25 mouse cellular contexts compared by ENCODE assay signal in genomic region chr10:36158061-36158691, GRCm38 (mm10).
A peak's percentile ranks its signal among the peaks of the same experiment; 100 is the strongest.
DNase-seq lines count a peak whose midpoint lies in the region; ATAC-seq lines count a peak whose summit lies in the region.
"Had no signal": no experiment of that assay in that cellular context is flagged by ENCODE, and none has a peak within 500 bp of the region (broad histone marks: within the 10 kb centered on the region; RNA-seq: fewer than 3 reads in every experiment).

No protein-coding gene starts in this region.

- H3K4me1 ChIP-seq in forebrain, embryonic 12.5 days = no peaks in the 10 kb centered on the region
- H3K4me1 ChIP-seq in midbrain, embryonic 14.5 days (ENCODE audit: control insufficient read depth, insufficient read depth, low read length) = no peaks in the 10 kb centered on the region
- H3K4me1 ChIP-seq: embryonic facial prominence, embryonic 10.5 days; forebrain, embryonic 10.5 days; hindbrain, embryonic 13.5 days; limb, embryonic 10.5 days; liver, embryonic 15.5 days; megakaryocyte, embryonic 14.5 days; midbrain, embryonic 15.5 days had no signal

- H3K4me3 ChIP-seq in forebrain, embryonic 12.5 days (replicated peaks) = no peak overlapping the region
- no peak overlapping the region for H3K4me3 ChIP-seq in midbrain, embryonic 14.5 days (replicated peaks; ENCODE audit: low read depth, low read length)
- H3K4me3 ChIP-seq: embryonic facial prominence, embryonic 10.5 days; forebrain, embryonic 10.5 days; hindbrain, embryonic 13.5 days; limb, embryonic 10.5 days; liver, embryonic 15.5 days; megakaryocyte, embryonic 14.5 days; midbrain, embryonic 15.5 days; myocyte had no signal

- 50% methylated on average over 2 of the region's 2 CpGs for WGBS in forebrain, embryonic 12.5 days
- 67% methylated on average over 2 of the region's 2 CpGs for WGBS in midbrain, embryonic 14.5 days

- no peaks in the 10 kb centered on the region for H3K27me3 ChIP-seq in forebrain, embryonic 12.5 days
- H3K27me3 ChIP-seq in midbrain, embryonic 14.5 days (ENCODE audit: control insufficient read depth, insufficient read depth, low read length) = no peaks in the 10 kb centered on the region
- H3K27me3 ChIP-seq: hindbrain, embryonic 13.5 days; liver, embryonic 15.5 days; megakaryocyte, embryonic 14.5 days; midbrain, embryonic 15.5 days had no signal

- no peak overlapping the region for H3K27ac ChIP-seq in forebrain, embryonic 12.5 days
- H3K27ac ChIP-seq in midbrain, embryonic 14.5 days (replicated peaks; ENCODE audit: low read depth, low read length) = no peak overlapping the region
- H3K27ac ChIP-seq: embryonic facial prominence, embryonic 10.5 days; forebrain, embryonic 10.5 days; hindbrain, embryonic 13.5 days; limb, embryonic 10.5 days; liver, embryonic 15.5 days; midbrain, embryonic 15.5 days had no signal

- peak; percentile 12 for DNase-seq in lung, postnatal 25 days (ENCODE audit: low spot score)
- no peak for DNase-seq in lung, postnatal 14 days
- DNase-seq in thymus, postnatal 25 days = peak; percentile 26
- DNase-seq in cerebellum, postnatal 4 days (ENCODE audit: low spot score in 2 of 2) = no peak
- DNase-seq in midbrain, embryonic 14.5 days = no peak
- DNase-seq: adrenal gland, postnatal 25 days; cerebellum, adult 8-10 months; forebrain, postnatal 0 days; gastrocnemius, postnatal 36 days; heart, postnatal 36 days; kidney, adult 2 months; kidney, postnatal 10 days; liver; right cerebral cortex, postnatal 14 days had no signal

- no peaks in the 10 kb centered on the region for H3K9me3 ChIP-seq in forebrain, embryonic 12.5 days
- no peaks in the 10 kb centered on the region for H3K9me3 ChIP-seq in midbrain, embryonic 14.5 days (ENCODE audit: control insufficient read depth, low read length)
- H3K9me3 ChIP-seq: embryonic facial prominence, embryonic 10.5 days; forebrain, embryonic 10.5 days; hindbrain, embryonic 13.5 days; limb, embryonic 10.5 days; liver, embryonic 15.5 days; megakaryocyte, embryonic 14.5 days; midbrain, embryonic 15.5 days had no signal

- no peak overlapping the region for H3K9ac ChIP-seq in forebrain, embryonic 12.5 days
- H3K9ac ChIP-seq in midbrain, embryonic 14.5 days (replicated peaks; ENCODE audit: low read length) = no peak overlapping the region
- H3K9ac ChIP-seq: forebrain, postnatal 0 days; hindbrain, embryonic 13.5 days; liver, embryonic 15.5 days; midbrain, embryonic 15.5 days had no signal

- no peak overlapping the region for H3K4me2 ChIP-seq in forebrain, embryonic 12.5 days
- H3K4me2 ChIP-seq in midbrain, embryonic 14.5 days (ENCODE audit: low read length) = no peak overlapping the region
- H3K4me2 ChIP-seq: hindbrain, embryonic 13.5 days; liver, embryonic 15.5 days; midbrain, embryonic 15.5 days had no signal

- peak; percentile 95 for ATAC-seq in CD4-positive, CD25-positive, alpha-beta regulatory T cell, adult 4 months
- peak; percentile 95 for ATAC-seq in inflammation-experienced regulatory T-cells, adult 6 months
- no peak for ATAC-seq in forebrain, embryonic 12.5 days (ENCODE audit: low FRiP score)
- ATAC-seq in midbrain, embryonic 14.5 days (ENCODE audit: low FRiP score, low TSS enrichment) = no peak
- ATAC-seq: forebrain, postnatal 0 days; midbrain, embryonic 15.5 days had no signal

- no peaks in the 10 kb centered on the region for H3K36me3 ChIP-seq in forebrain, embryonic 12.5 days (replicated peaks)
- H3K36me3 ChIP-seq in midbrain, embryonic 14.5 days (ENCODE audit: control insufficient read depth, insufficient read depth, low read length) = no peaks in the 10 kb centered on the region
- H3K36me3 ChIP-seq: embryonic facial prominence, embryonic 10.5 days; forebrain, embryonic 10.5 days; hindbrain, embryonic 13.5 days; limb, embryonic 10.5 days; liver, embryonic 15.5 days; midbrain, embryonic 15.5 days had no signal

Comparison
In these comparisons a context has a peak if more than half of its experiments do, and no peak if none do; other contexts are left out.
1. DNase-seq: peak in lung, postnatal 25 days (single experiment) and thymus, postnatal 25 days (single experiment); none in lung, postnatal 14 days (single experiment), cerebellum, postnatal 4 days (0 of 2) and midbrain, embryonic 14.5 days (single experiment).
2. ATAC-seq: peak in CD4-positive, CD25-positive, alpha-beta regulatory T cell, adult 4 months (single experiment) and inflammation-experienced regulatory T-cells, adult 6 months (single experiment); none in forebrain, embryonic 12.5 days (single experiment) and midbrain, embryonic 14.5 days (single experiment).